Mouse (Mus musculus) gastrocnemius, adult 18-20 months (tissue): ENCODE results near the gene Slc26a1. TPM values are rescaled to one million over a fixed set of nuclear protein-coding genes. Genes with fewer than 3 reads are reported as not detected.
A peak's percentile ranks its signal among the peaks of the same experiment; 100 is the strongest.
"Not testable (repeated sequence)": the region's sequence is repeated elsewhere in the genome, so short reads cannot be mapped to it uniquely, and the experiment has no call there.

ENCODE experiments used
- DNase-seq: peaks from one replicate; pipeline ENCODE4 v3.0.0; 2021; ENCODE audit warnings: low spot score
- total RNA-seq, 2 experiments: library from RNA; stranded (reverse); gene quantifications; 2 replicates each; pipeline ENCODE4 v1.2.3; 2021

Slc26a1 gene
- total RNA-seq, 2 experiments from 2014 or later, result 0.12 TPM; not detected in 1

GRCm38 (mm10) chr5:108658611-108659010 lies 16.8 kb downstream of the Slc26a1 start:
- DNase-seq, result no peak

- no peak for DNase-seq
Measured at GRCm38 (mm10) chr5:108657406-108657805, 18.0 kb downstream of the Slc26a1 start.

- no peak for DNase-seq
Measured at GRCm38 (mm10) chr5:108655891-108656650, 19.3 kb downstream of the Slc26a1 start.

- DNase-seq, result no peak
Measured at GRCm38 (mm10) chr5:108655381-108655780, 20.0 kb downstream of the Slc26a1 start.

- no peak for DNase-seq
Measured at GRCm38 (mm10) chr5:108654444-108654990, 20.9 kb downstream of the Slc26a1 start.

GRCm38 (mm10) chr5:108653341-108653740 lies 22.0 kb downstream of the Slc26a1 start:
- DNase-seq, result no peak

- DNase-seq, result peak; percentile 70
Measured at GRCm38 (mm10) chr5:108651823-108652222, 23.5 kb downstream of the Slc26a1 start.

GRCm38 (mm10) chr5:108651136-108651720 lies 24.1 kb downstream of the Slc26a1 start:
- DNase-seq, result no peak

GRCm38 (mm10) chr5:108650341-108650740 lies 25.0 kb downstream of the Slc26a1 start:
- no peak for DNase-seq

- DNase-seq, result no peak
Measured at GRCm38 (mm10) chr5:108648937-108649576, 26.3 kb downstream of the Slc26a1 start.

- DNase-seq, result no peak
Measured at GRCm38 (mm10) chr5:108647820-108648465, 27.4 kb downstream of the Slc26a1 start.

- no peak for DNase-seq
Measured at GRCm38 (mm10) chr5:108647311-108647710, 28.1 kb downstream of the Slc26a1 start.

GRCm38 (mm10) chr5:108646343-108646660 lies 29.1 kb downstream of the Slc26a1 start:
- DNase-seq, result no peak

- DNase-seq, result no peak
Measured at GRCm38 (mm10) chr5:108645651-108646342, 29.6 kb downstream of the Slc26a1 start.

- DNase-seq, result no peak
Measured at GRCm38 (mm10) chr5:108643674-108644073, 31.7 kb downstream of the Slc26a1 start.

- DNase-seq, result no peak
Measured at GRCm38 (mm10) chr5:108636172-108636571, 39.2 kb downstream of the Slc26a1 start.

GRCm38 (mm10) chr5:108634088-108634487 lies 41.3 kb downstream of the Slc26a1 start:
- DNase-seq, result not testable (repeated sequence)

- no peak for DNase-seq
Measured at GRCm38 (mm10) chr5:108633676-108634075, 41.7 kb downstream of the Slc26a1 start.

- DNase-seq, result peak; percentile 90
Measured at GRCm38 (mm10) chr5:108629634-108630483, 45.5 kb downstream of the Slc26a1 start, which contains the start of the genes Gak and Tmem175. TSS of gene Gak (minus strand) at chr5:108629755. TSS of gene Tmem175 (plus strand) at chr5:108629770.
